Mouse (Mus musculus) bone marrow macrophage, adult 2 months (primary cell): ENCODE measurements around the gene Mid1.

ENCODE experiments used
- CTCF ChIP-seq: IDR thresholded peaks from 2 replicates; pipeline ENCODE4 v1.5.1; 2012; ENCODE audit warnings: low read depth, mild to moderate bottlenecking, low read length, moderate library complexity
- POLR2A ChIP-seq: IDR thresholded peaks from 2 replicates; pipeline ENCODE4 v1.6.1; 2012; ENCODE audit warnings: mild to moderate bottlenecking, low read depth, low read length, borderline replicate concordance

GRCm38 (mm10) chrX:169723511-169723910, 38.5 kb downstream of the Mid1 start:
- no peak for TF ChIP-seq CTCF
- TF ChIP-seq POLR2A = no peak
